Mouse (Mus musculus) embryonic facial prominence, embryonic 13.5 days (tissue): ENCODE measurements at regions not wholly inside any gene's neighbourhood (a gene's known extent, or its start where the extent isn't known, plus 50 kb on each side); places are given as distances from the start of the nearest gene placed in this dataset.

Source experiments
- ATAC-seq: fragments of 200-750 bp; cut with Nextera tagmentation; 2 replicates; pipeline ENCODE4 v1.8.0; 2017; ENCODE audit warnings: low read depth; ENCODE audit not compliant: insufficient number of reproducible peaks, insufficient read depth, low FRiP score, low TSS enrichment
- H3K27ac ChIP-seq: fragments of 300-500 bp; sonication (generic); 2 replicates; pipeline ENCODE4 v1.5.1; 2015; ENCODE audit warnings: moderate library complexity, mild to moderate bottlenecking, inconsistent platforms
- H3K27me3 ChIP-seq: fragments of 300-500 bp; sonication (generic); 2 replicates; pipeline ENCODE4 v1.6.1; 2015; ENCODE audit warnings: mild to moderate bottlenecking, inconsistent platforms
- H3K36me3 ChIP-seq: fragments of 300-500 bp; sonication (generic); 2 replicates; pipeline ENCODE4 v1.6.1; 2015; ENCODE audit warnings: mild to moderate bottlenecking, inconsistent platforms
- H3K4me1 ChIP-seq: fragments of 300-500 bp; sonication (generic); 2 replicates; pipeline ENCODE4 v1.6.1; 2015; ENCODE audit warnings: inconsistent platforms
- H3K4me2 ChIP-seq: fragments of 300-500 bp; sonication (generic); 2 replicates; pipeline ENCODE4 v1.6.1; 2015; ENCODE audit warnings: moderate library complexity, mild to moderate bottlenecking, inconsistent platforms
- H3K4me3 ChIP-seq: fragments of 300-500 bp; sonication (generic); 2 replicates; pipeline ENCODE4 v1.5.1; 2015; ENCODE audit warnings: mild to moderate bottlenecking, inconsistent platforms
- H3K9ac ChIP-seq: fragments of 300-500 bp; sonication (generic); 2 replicates; pipeline ENCODE4 v1.6.1; 2015; ENCODE audit warnings: mild to moderate bottlenecking, inconsistent platforms
- H3K9me3 ChIP-seq: fragments of 300-500 bp; sonication (generic); 2 replicates; pipeline ENCODE4 v1.6.1; 2016; ENCODE audit warnings: inconsistent platforms
- WGBS: fragments of 180-500 bp; shearing (Covaris S2); methylation state at CpG from one replicate; pipeline ENCODE4 v1.1.7; 2015; ENCODE audit warnings: mixed read lengths; 5-methylcytosine and 5-hydroxymethylcytosine counted together

DNA sequence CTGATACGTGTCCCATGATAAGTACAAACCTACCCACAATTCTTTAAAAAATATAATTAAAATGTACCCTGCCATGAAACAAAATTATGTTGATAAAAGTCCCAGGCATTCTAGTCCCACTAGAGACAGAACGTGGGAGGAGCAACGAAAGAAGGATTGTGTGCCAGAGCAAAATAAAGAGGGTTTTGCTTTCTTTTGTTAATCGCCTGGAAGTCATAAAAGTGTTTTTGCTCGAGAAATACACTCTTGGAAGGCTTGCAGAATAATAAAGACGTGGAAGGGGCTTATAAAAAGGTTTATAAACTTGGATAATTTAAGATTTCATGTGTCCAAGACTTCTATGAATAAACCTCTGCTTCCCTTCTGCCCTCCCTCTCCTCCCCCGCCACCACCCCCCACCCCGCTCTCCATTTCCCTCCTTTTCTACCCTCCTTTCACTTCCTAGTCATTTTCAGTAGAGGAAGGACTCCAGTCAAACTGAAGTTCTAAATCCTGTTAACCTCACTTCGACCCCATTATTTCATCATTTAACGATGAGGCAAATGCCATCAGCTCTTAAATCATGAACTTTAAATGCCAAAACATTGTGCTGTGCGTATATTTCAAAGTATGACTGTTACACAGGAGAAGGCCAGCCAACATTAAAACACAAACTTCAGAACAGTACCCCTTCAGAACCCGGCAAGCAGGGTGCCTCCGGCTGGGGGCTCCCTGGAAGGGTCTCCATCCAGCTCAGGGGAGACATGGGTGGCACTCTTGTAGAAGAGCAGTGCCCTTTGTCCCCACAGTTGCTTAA, 54.8 kb upstream of the Cep85l start:
- H3K4me1 ChIP-seq: peaks cover 18% of the 10 kb centered on the region
- 71% methylated on average over 13 of the region's 13 CpGs for WGBS
- ATAC-seq: no peak
- no peaks in the 10 kb centered on the region for H3K9me3 ChIP-seq
- H3K9ac ChIP-seq: no peak overlapping the region
- no peaks in the 10 kb centered on the region for H3K27me3 ChIP-seq
- no peak overlapping the region for H3K4me3 ChIP-seq
- no peaks in the 10 kb centered on the region for H3K36me3 ChIP-seq
- no peak overlapping the region for H3K4me2 ChIP-seq
- 0 out of 2 replicates have a peak overlapping the region, but pooled peaks have one; percentile 28 for H3K27ac ChIP-seq

DNA sequence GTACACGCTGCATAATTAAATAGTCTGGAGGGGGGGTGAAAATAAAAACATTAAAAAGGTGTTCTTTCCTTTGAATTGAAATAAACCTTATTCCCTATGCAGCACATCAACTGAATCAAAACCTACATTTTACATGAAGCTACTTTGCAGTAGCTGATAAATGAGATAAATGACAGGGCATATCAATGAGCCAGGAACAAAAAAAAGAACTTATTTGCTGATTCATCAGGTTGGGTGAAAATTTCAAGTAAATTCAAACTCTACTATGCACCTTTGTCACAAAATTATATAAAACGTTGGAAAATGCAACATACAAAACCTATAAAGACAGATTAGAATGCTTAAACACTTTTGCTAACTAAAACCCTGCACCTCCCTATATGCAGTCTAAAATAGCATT, 53.0 kb upstream of the Cep85l start:
- 78% methylated on average over 2 of the region's 2 CpGs for WGBS
- no peak overlapping the region for H3K9ac ChIP-seq
- no peaks in the 10 kb centered on the region for H3K27me3 ChIP-seq
- no peak overlapping the region for H3K4me3 ChIP-seq
- no peak for ATAC-seq
- H3K4me2 ChIP-seq: no peak overlapping the region
- no peak overlapping the region for H3K27ac ChIP-seq
- H3K4me1 ChIP-seq: peaks cover 20% of the 10 kb centered on the region
- no peaks in the 10 kb centered on the region for H3K36me3 ChIP-seq
- no peaks in the 10 kb centered on the region for H3K9me3 ChIP-seq

DNA sequence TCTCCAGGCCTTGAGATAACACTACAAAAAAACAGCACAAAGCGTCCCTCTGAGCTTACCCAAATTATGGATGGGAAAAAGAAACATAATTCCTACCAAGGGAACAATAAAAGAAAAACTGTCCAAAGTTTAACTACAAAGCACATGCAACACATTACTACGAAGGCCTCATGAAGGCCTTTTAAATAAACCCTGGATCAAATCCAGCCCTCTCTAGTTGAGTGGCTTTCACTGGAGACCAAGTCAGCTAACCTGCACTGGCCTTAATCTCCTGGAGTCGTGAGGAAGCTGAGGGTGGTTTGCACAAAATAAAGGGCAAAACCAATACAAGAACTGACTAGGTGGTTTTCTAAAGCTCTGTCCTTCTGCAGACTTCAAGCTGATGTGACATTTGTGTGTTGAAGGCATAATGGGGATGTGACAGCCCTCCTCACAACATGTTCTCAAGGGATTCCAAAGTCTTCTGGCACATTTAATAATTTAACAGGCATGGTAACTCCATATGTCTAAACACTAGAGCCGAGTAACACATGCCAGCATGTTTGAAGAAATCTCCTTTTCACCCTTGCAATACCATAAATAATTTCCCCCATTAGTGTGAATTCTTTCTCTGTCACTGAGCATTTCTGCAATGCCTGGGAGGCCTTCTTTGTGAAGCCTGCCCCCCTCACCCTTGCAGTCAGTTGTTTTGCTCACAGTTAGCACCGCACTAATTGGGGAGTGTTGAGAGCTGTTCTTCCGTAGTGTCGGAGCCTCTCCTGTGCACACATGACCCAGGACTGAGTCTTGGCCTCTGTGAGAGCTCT, 50.0 kb upstream of the Cep85l start:
- Histone ChIP-seq H3K36me3 (no peaks in the 10 kb centered on the region), H3K27me3 (no peaks in the 10 kb centered on the region), H3K4me1 (peaks cover 12% of the 10 kb centered on the region), H3K27ac (0 out of 2 replicates have a peak overlapping the region, but pooled peaks have one; percentile 22), H3K9ac (no peak overlapping the region), H3K4me2 (no peak overlapping the region), H3K4me3 (no peak overlapping the region), H3K9me3 (no peaks in the 10 kb centered on the region)
- 32% methylated on average over 7 of the region's 7 CpGs for WGBS
- no peak for ATAC-seq
